Mouse (Mus musculus): Measurements from ENCODE around the gene 1700056E22Rik. TPM values are rescaled to one million over a fixed set of nuclear protein-coding genes. Genes with fewer than 3 reads are reported as not detected.

1700056E22Rik gene
- polyA plus RNA-seq (2014; fragmentation: Illumina TruSeq; extraction: RNeasy Lipid Tissue Mini Kit (QIAGEN cat#74804); ENCODE audit: low replicate concordance) = not detected

GRCm38 (mm10) chr1:184034011-184034557, at the start of gene 1700056E22Rik:
1700056E22Rik (minus strand) TSS chr1:184034301.

GRCm38 (mm10) chr1:184013106-184013505, 21.0 kb downstream of the 1700056E22Rik start, which contains the start of gene Dusp10:
Dusp10 (plus strand) TSS chr1:184013302.

Other genes with a start within 250 kb of the 1700056E22Rik start
- 2.5 TPM for gene Dusp10, start 21.0 kb downstream of the 1700056E22Rik start, polyA plus RNA-seq (2014; fragmentation: Illumina TruSeq; extraction: RNeasy Lipid Tissue Mini Kit (QIAGEN cat#74804); ENCODE audit: low replicate concordance)

Data from small intestine, adult 10 weeks (tissue).